Mouse (Mus musculus): ENCODE results near the gene Rere.
"Not testable (repeated sequence)": the region's sequence is repeated elsewhere in the genome, so short reads cannot be mapped to it uniquely, and the experiment has no call there.

Gene Rere

GRCm38 (mm10) chr4:150517381-150517780 is 235.9 kb downstream of the Rere start:
- in situ Hi-C loops (cut with MboI; ENCODE audit: unreplicated experiment in 2 of 2) = no loop called here

- in situ Hi-C loops (cut with MboI; ENCODE audit: unreplicated experiment in 2 of 2) = no loop called here
These were observed 237.4 kb downstream of the Rere start for GRCm38 (mm10) chr4:150518826-150519225.

- in situ Hi-C loops (cut with MboI; ENCODE audit: unreplicated experiment in 2 of 2) = no loop called here
These were observed 238.6 kb downstream of the Rere start for GRCm38 (mm10) chr4:150520069-150520468.

GRCm38 (mm10) chr4:150522425-150522824 is 241.0 kb downstream of the Rere start:
- in situ Hi-C loops (cut with MboI; ENCODE audit: unreplicated experiment in 2 of 2) = no loop called here

GRCm38 (mm10) chr4:150523351-150523750 is 241.9 kb downstream of the Rere start:
- in situ Hi-C loops (cut with MboI; ENCODE audit: unreplicated experiment in 2 of 2) = no loop called here

GRCm38 (mm10) chr4:150526269-150526668 is 244.8 kb downstream of the Rere start:
- in situ Hi-C loops (cut with MboI; ENCODE audit: unreplicated experiment in 2 of 2) = no loop called here

- in situ Hi-C loops (cut with MboI; ENCODE audit: unreplicated experiment in 2 of 2) = no loop called here
These were observed 247.0 kb downstream of the Rere start for GRCm38 (mm10) chr4:150528426-150528825.

GRCm38 (mm10) chr4:150528846-150529245 is 247.4 kb downstream of the Rere start:
- in situ Hi-C loops (cut with MboI; ENCODE audit: unreplicated experiment in 2 of 2) = no loop called here

GRCm38 (mm10) chr4:150531869-150532268 is 250.4 kb downstream of the Rere start:
- in situ Hi-C loops (cut with MboI; ENCODE audit: unreplicated experiment in 2 of 2) = loop anchor here in 1 of 2 experiments (5.0 kb wide), 1 partner anchor 45 kb away; no protein-coding TSS in a partner anchor

- in situ Hi-C loops (cut with MboI; ENCODE audit: unreplicated experiment in 2 of 2) = loop anchor here in 1 of 2 experiments (5.0 kb wide), 1 partner anchor 45 kb away; no protein-coding TSS in a partner anchor
These were observed 255.5 kb downstream of the Rere start for GRCm38 (mm10) chr4:150536821-150537510.

GRCm38 (mm10) chr4:150539846-150540245 is 258.4 kb downstream of the Rere start:
- in situ Hi-C loops (cut with MboI; ENCODE audit: unreplicated experiment in 2 of 2) = loop anchor here in 1 of 2 experiments (5.0 kb wide), 1 partner anchor 42 kb away; no protein-coding TSS in a partner anchor

GRCm38 (mm10) chr4:150540392-150541094 is 259.1 kb downstream of the Rere start:
- in situ Hi-C loops (cut with MboI; ENCODE audit: unreplicated experiment in 2 of 2) = no loop called here

- in situ Hi-C loops (cut with MboI; ENCODE audit: unreplicated experiment in 2 of 2) = no loop called here
These were observed 262.8 kb downstream of the Rere start for GRCm38 (mm10) chr4:150544231-150544630.

- in situ Hi-C loops (cut with MboI; ENCODE audit: unreplicated experiment in 2 of 2) = no loop called here
These were observed 263.3 kb downstream of the Rere start for GRCm38 (mm10) chr4:150544652-150545258.

- in situ Hi-C loops (cut with MboI; ENCODE audit: unreplicated experiment in 2 of 2) = no loop called here
These were observed 264.3 kb downstream of the Rere start for GRCm38 (mm10) chr4:150545775-150546174.

- in situ Hi-C loops (cut with MboI; ENCODE audit: unreplicated experiment in 2 of 2) = not testable (repeated sequence)
These were observed 264.9 kb downstream of the Rere start for GRCm38 (mm10) chr4:150546296-150546695.

GRCm38 (mm10) chr4:150549393-150549792 is 267.9 kb downstream of the Rere start:
- in situ Hi-C loops (cut with MboI; ENCODE audit: unreplicated experiment in 2 of 2) = no loop called here

- in situ Hi-C loops (cut with MboI; ENCODE audit: unreplicated experiment in 2 of 2) = no loop called here
These were observed 268.7 kb downstream of the Rere start for GRCm38 (mm10) chr4:150549989-150550716.

GRCm38 (mm10) chr4:150551390-150551789 is 269.9 kb downstream of the Rere start:
- in situ Hi-C loops (cut with MboI; ENCODE audit: unreplicated experiment in 2 of 2) = no loop called here

- in situ Hi-C loops (cut with MboI; ENCODE audit: unreplicated experiment in 2 of 2) = no loop called here
These were observed 271.5 kb downstream of the Rere start for GRCm38 (mm10) chr4:150552751-150553600.
